Mouse (Mus musculus): Measurements from ENCODE around the gene Prr7.

DNA sequence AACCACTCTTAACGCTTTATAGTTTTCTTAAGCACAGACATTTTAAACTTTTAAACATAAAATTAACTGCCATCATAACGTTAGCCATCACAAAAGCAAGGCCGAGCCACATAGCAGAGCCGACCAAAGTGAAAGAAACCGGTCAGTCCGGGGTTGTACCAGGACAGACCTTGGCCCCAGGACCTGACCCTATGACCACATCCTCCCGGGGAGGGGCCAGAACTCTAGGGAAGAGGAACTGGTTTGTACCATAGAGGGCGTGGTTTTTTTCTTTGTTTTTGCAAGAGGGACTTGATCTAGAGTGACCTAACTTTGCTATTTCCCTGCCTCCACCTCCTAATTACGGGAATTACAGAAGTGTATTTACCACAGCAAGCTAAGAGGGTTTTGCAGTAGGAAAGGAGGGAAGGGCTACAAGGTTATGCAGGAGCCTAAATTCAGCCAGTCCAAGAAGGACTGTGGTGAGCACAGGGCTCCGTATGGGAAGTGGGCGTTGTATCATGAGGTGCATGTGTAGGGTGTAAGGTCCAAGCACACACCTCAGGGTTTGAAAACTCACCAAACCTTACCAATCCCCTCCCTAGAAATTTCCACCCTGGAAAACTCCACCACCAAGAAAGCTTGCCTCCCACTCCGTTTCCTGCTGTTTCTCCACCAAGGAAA, 34.7 kb upstream of the Prr7 start:
- TF ChIP-seq CTCF (conservative IDR thresholded peaks at IDR 0.05; ENCODE audit: insufficient read depth, insufficient read length, low read depth, low read length) (no peak), POLR2A (IDR thresholded peaks at IDR 0.05; ENCODE audit: low read depth, low read length) (no peak)
